Mouse (Mus musculus) lung, embryonic 15.5 days (tissue): ENCODE data around the gene Nsa2. TPM values are rescaled to one million over a fixed set of nuclear protein-coding genes. Genes with fewer than 3 reads are reported as not detected.
"Not testable (repeated sequence)": the region's sequence is repeated elsewhere in the genome, so short reads cannot be mapped to it uniquely, and the experiment has no call there.

ENCODE experiments used
- ATAC-seq: fragments of 200-750 bp; cut with Nextera tagmentation; 2 replicates; pipeline ENCODE4 v1.8.0; 2017; ENCODE audit warnings: moderate number of reproducible peaks, borderline replicate concordance; ENCODE audit not compliant: low FRiP score, low TSS enrichment; ENCODE audit errors: extremely low read depth
- H3K27ac ChIP-seq: fragments of 300-500 bp; sonication (generic); 2 replicates; pipeline ENCODE4 v1.5.1; 2015; ENCODE audit warnings: moderate library complexity, mild to moderate bottlenecking, inconsistent platforms
- H3K27me3 ChIP-seq: fragments of 300-500 bp; sonication (generic); 2 replicates; pipeline ENCODE4 v1.6.1; 2015; ENCODE audit warnings: inconsistent platforms
- H3K36me3 ChIP-seq: fragments of 300-500 bp; sonication (generic); 2 replicates; pipeline ENCODE4 v1.6.1; 2015; ENCODE audit warnings: inconsistent platforms
- H3K4me1 ChIP-seq: fragments of 300-500 bp; sonication (generic); 2 replicates; pipeline ENCODE4 v1.6.1; 2015; ENCODE audit warnings: inconsistent platforms
- H3K4me2 ChIP-seq: fragments of 300-500 bp; sonication (generic); 2 replicates; pipeline ENCODE4 v1.6.1; 2015; ENCODE audit warnings: inconsistent platforms, mild to moderate bottlenecking, moderate library complexity
- H3K4me3 ChIP-seq: fragments of 300-500 bp; sonication (generic); 2 replicates; pipeline ENCODE4 v1.5.1; 2015; ENCODE audit warnings: mild to moderate bottlenecking, inconsistent platforms
- H3K9ac ChIP-seq: fragments of 300-500 bp; sonication (generic); 2 replicates; pipeline ENCODE4 v1.6.1; 2015; ENCODE audit warnings: inconsistent platforms
- H3K9me3 ChIP-seq: fragments of 300-500 bp; sonication (generic); 2 replicates; pipeline ENCODE4 v1.6.1; 2016; ENCODE audit warnings: inconsistent platforms
- WGBS: fragments of 180-500 bp; shearing (Covaris S2); methylation state at CpG from one replicate; pipeline ENCODE4 v1.1.7; 2015; 5-methylcytosine and 5-hydroxymethylcytosine counted together
- polyA plus RNA-seq: library from polyadenylated mRNA; unstranded; fragments of >200 nt; fragmentation: Nextera tagmentation; extraction: Ambion mirVana; gene quantifications from 2 replicates; pipeline ENCODE4 v1.2.1, GENCODE M21; 2015

Gene Nsa2
- polyA plus RNA-seq, 1 experiment from 2014 or later = 50.3 TPM

- H3K9ac ChIP-seq = peak overlapping the region; percentile 89
- 31% methylated on average over 8 of the region's 8 CpGs for WGBS
- H3K4me1 ChIP-seq = peaks cover 12% of the 10 kb centered on the region
- H3K4me3 ChIP-seq = peak overlapping the region; percentile 96
- H3K36me3 ChIP-seq = peaks cover 22% of the 10 kb centered on the region; the same call in 1 of the 2 replicates
- H3K27ac ChIP-seq = peak overlapping the region; percentile 80; the same call in 1 of the 2 replicates
- not testable (repeated sequence) for H3K9me3 ChIP-seq, H3K27me3 ChIP-seq
- 0 out of 2 replicates have a peak, but pooled peaks have one; percentile 5 for ATAC-seq
- H3K4me2 ChIP-seq = peak overlapping the region; percentile 55
Observed at GRCm38 (mm10) chr13:97138404-97138931, 731 bp upstream of the Nsa2 start.

- H3K36me3 ChIP-seq = peaks cover 29% of the 10 kb centered on the region
- H3K4me3 ChIP-seq, H3K9me3 ChIP-seq, H3K27me3 ChIP-seq, H3K27ac ChIP-seq, ATAC-seq, H3K9ac ChIP-seq, H3K4me2 ChIP-seq, H3K4me1 ChIP-seq: not testable (repeated sequence)
- WGBS = no CpG with 5 or more reads among the region's 2 CpGs
Observed at GRCm38 (mm10) chr13:97130413-97130812, 7.3 kb downstream of the Nsa2 start.

GRCm38 (mm10) chr13:97129654-97130053, 8.1 kb downstream of the Nsa2 start:
- not testable (repeated sequence) for ATAC-seq, H3K4me3 ChIP-seq, H3K27ac ChIP-seq, H3K4me2 ChIP-seq, H3K4me1 ChIP-seq, H3K9me3 ChIP-seq, H3K9ac ChIP-seq, H3K27me3 ChIP-seq
- peaks cover 23% of the 10 kb centered on the region for H3K36me3 ChIP-seq
- 85% methylated on average over 4 of the region's 4 CpGs for WGBS

GRCm38 (mm10) chr13:97121341-97121740, 16.4 kb downstream of the Nsa2 start:
- Histone ChIP-seq H3K36me3 (no peaks in the 10 kb centered on the region), H3K9me3 (no peaks in the 10 kb centered on the region), H3K27ac (no peak overlapping the region), H3K4me2 (no peak overlapping the region), H3K27me3 (no peaks in the 10 kb centered on the region), H3K4me1 (no peaks in the 10 kb centered on the region), H3K9ac (no peak overlapping the region), H3K4me3 (no peak overlapping the region)
- WGBS = 66% methylated on average over 3 of the region's 3 CpGs
- ATAC-seq = no peak

GRCm38 (mm10) chr13:97109046-97109445, 28.7 kb downstream of the Nsa2 start:
- Histone ChIP-seq H3K4me2 (no peak overlapping the region), H3K4me1 (no peaks in the 10 kb centered on the region), H3K36me3 (no peaks in the 10 kb centered on the region), H3K27me3 (no peaks in the 10 kb centered on the region), H3K9me3 (no peaks in the 10 kb centered on the region), H3K9ac (no peak overlapping the region), H3K4me3 (no peak overlapping the region), H3K27ac (no peak overlapping the region)
- no peak for ATAC-seq
- 73% methylated on average over 4 of the region's 4 CpGs for WGBS

- not testable (repeated sequence) for ATAC-seq, H3K9ac ChIP-seq, H3K4me1 ChIP-seq, H3K36me3 ChIP-seq, H3K4me2 ChIP-seq, H3K27me3 ChIP-seq, H3K9me3 ChIP-seq, H3K4me3 ChIP-seq, H3K27ac ChIP-seq
- 91% methylated on average over 4 of the region's 4 CpGs for WGBS
Observed at GRCm38 (mm10) chr13:97107721-97108120, 30.0 kb downstream of the Nsa2 start.

GRCm38 (mm10) chr13:97104996-97105395, 32.7 kb downstream of the Nsa2 start:
- no peak for ATAC-seq
- Histone ChIP-seq H3K9me3 (no peaks in the 10 kb centered on the region), H3K4me2 (no peak overlapping the region), H3K27ac (no peak overlapping the region), H3K9ac (no peak overlapping the region), H3K36me3 (no peaks in the 10 kb centered on the region), H3K4me3 (no peak overlapping the region), H3K27me3 (no peaks in the 10 kb centered on the region), H3K4me1 (no peaks in the 10 kb centered on the region)
- WGBS = 65% methylated on average over 7 of the region's 7 CpGs

- 77% methylated on average over 22 of the region's 22 CpGs for WGBS
- no peaks in the 10 kb centered on the region for H3K36me3 ChIP-seq
- no peaks in the 10 kb centered on the region for H3K27me3 ChIP-seq
- H3K4me1 ChIP-seq = no peaks in the 10 kb centered on the region
- no peak within 1 kb of the TSS for H3K27ac ChIP-seq
- H3K4me2 ChIP-seq = no peak within 1 kb of the TSS
- ATAC-seq = no peak
- H3K4me3 ChIP-seq = no peak within 1 kb of the TSS
- H3K9me3 ChIP-seq = no peaks in the 10 kb centered on the region
- H3K9ac ChIP-seq = no peak within 1 kb of the TSS
Observed at GRCm38 (mm10) chr13:97099187-97099852, 38.4 kb downstream of the Nsa2 start, which contains the start of gene Gm6169. Gm6169 (minus strand) TSS chr13:97099237.

GRCm38 (mm10) chr13:97095726-97096125, 42.0 kb downstream of the Nsa2 start:
- Histone ChIP-seq H3K4me2 (no peak overlapping the region), H3K27ac (no peak overlapping the region), H3K4me1 (no peaks in the 10 kb centered on the region), H3K36me3 (no peaks in the 10 kb centered on the region), H3K27me3 (no peaks in the 10 kb centered on the region), H3K9ac (no peak overlapping the region), H3K4me3 (no peak overlapping the region), H3K9me3 (no peaks in the 10 kb centered on the region)
- no peak for ATAC-seq
- 67% methylated on average over 4 of the region's 4 CpGs for WGBS

- no peaks in the 10 kb centered on the region for H3K27me3 ChIP-seq
- no peak overlapping the region for H3K27ac ChIP-seq
- no peak overlapping the region for H3K9ac ChIP-seq
- ATAC-seq = no peak
- no peaks in the 10 kb centered on the region for H3K9me3 ChIP-seq
- 88% methylated on average over 3 of the region's 3 CpGs for WGBS
- H3K4me3 ChIP-seq = no peak overlapping the region
- no peak overlapping the region for H3K4me2 ChIP-seq
- no peaks in the 10 kb centered on the region for H3K4me1 ChIP-seq
- no peaks in the 10 kb centered on the region for H3K36me3 ChIP-seq
Observed at GRCm38 (mm10) chr13:97088183-97088582, 49.6 kb downstream of the Nsa2 start.

- Histone ChIP-seq H3K27me3 (no peaks in the 10 kb centered on the region), H3K4me3 (no peak overlapping the region), H3K4me1 (no peaks in the 10 kb centered on the region), H3K36me3 (no peaks in the 10 kb centered on the region), H3K9ac (no peak overlapping the region), H3K4me2 (no peak overlapping the region), H3K27ac (no peak overlapping the region), H3K9me3 (no peaks in the 10 kb centered on the region)
- 93% methylated on average over 6 of the region's 6 CpGs for WGBS
- no peak for ATAC-seq
Observed at GRCm38 (mm10) chr13:97087421-97087820, 50.3 kb downstream of the Nsa2 start.

GRCm38 (mm10) chr13:97086316-97086715, 51.4 kb downstream of the Nsa2 start:
- ATAC-seq = no peak
- Histone ChIP-seq H3K4me2 (no peak overlapping the region), H3K4me1 (no peaks in the 10 kb centered on the region), H3K27ac (no peak overlapping the region), H3K36me3 (no peaks in the 10 kb centered on the region), H3K9ac (no peak overlapping the region), H3K27me3 (no peaks in the 10 kb centered on the region), H3K9me3 (no peaks in the 10 kb centered on the region), H3K4me3 (no peak overlapping the region)
- WGBS = 66% methylated on average over 7 of the region's 9 CpGs
